Mouse (Mus musculus) cerebellum, postnatal 36 days (tissue): ENCODE data around the gene Eno1.
"Not testable (repeated sequence)": the region's sequence is repeated elsewhere in the genome, so short reads cannot be mapped to it uniquely, and the experiment has no call there.

Source experiments
- DNase-seq, 2 experiments: peaks; one replicate each; pipeline ENCODE4 v3.0.0; 2021 to 2022; ENCODE audit warnings: mixed read lengths in 2 of 2

Gene Eno1

DNA sequence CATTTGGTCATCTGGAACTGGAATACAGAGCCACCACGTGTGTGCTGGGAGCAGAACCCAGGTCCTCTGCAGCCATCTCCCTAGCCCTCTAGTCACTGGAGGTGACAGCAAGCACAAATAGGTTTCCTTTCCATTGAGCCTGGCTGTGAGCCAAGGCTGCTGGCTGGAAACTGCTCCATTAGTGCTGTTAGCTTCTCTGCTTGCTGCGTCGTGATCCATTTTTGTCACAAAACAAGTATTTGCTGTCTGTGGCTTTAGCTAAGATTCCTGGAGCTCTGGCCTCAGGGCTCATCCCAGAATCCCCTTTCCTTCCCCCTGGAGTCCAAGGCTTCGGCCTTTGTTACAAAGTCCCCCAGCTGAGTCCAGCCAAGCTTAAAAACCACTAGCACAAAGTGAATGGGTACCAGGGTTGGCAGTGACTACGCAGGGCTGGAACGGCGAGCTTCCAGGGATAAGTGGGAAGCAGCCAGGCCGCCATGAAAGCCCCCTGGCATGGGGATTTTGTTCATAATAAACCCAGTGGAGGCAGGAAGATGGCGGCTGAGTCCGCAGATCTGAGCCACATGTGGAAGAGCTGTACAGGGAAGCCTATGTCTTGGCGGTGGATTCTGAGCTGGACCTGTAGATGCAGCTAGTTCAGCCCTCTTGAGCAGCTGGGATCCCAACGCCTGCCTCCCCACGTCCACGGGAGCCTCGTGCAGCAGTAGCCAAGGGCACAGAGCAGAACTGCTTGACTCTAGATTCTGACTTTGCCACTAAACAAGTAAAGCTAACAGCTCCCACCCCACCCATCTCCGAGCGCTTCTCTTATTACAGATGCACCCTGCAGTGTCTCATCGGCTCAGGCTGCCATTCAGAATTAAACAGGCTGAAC is 14.3 kb downstream of the Eno1 start:
- peak; percentile 64 to 70 for DNase-seq

DNA sequence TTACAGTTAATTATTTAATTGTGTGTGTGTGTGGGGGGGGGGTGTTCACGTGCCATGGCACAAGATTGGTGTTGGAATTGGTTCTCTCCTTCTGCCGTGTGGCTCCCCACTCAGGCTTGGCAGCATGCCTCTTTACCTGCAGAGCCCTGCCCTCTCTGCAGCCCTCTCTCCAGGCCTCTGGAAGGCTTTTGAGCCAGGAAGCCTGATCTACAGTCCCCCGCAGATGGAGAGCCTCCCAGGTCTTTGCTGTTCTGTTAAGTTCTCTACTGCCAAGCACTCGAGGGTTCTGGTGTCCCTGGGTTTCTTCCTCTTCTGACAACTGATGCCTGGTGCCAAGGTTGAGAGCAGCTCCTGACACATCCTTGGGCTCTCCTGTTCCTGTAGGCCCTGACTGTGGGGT is 17.9 kb downstream of the Eno1 start:
- peak; percentile 78 to 82 for DNase-seq

DNA sequence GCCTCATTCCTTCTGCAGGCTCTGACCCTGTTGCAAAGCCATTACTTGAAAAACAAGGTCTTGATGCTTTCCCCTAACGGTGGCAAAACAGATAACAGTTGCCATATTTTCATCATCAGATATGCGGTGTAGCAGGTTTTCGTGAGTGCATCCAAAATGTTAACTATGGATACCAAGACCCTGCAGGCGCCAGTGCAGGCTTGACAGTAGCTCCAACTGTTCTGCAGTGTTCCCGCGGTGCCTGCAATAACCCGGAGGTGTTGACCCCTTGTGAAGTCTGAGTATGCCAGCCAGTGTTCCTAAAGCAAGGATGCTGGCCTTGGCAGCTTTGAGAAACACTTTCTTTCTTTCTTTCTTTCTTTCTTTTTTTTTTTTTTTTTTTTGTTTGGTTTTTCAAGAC is 18.7 kb downstream of the Eno1 start:
- no peak for DNase-seq

DNA sequence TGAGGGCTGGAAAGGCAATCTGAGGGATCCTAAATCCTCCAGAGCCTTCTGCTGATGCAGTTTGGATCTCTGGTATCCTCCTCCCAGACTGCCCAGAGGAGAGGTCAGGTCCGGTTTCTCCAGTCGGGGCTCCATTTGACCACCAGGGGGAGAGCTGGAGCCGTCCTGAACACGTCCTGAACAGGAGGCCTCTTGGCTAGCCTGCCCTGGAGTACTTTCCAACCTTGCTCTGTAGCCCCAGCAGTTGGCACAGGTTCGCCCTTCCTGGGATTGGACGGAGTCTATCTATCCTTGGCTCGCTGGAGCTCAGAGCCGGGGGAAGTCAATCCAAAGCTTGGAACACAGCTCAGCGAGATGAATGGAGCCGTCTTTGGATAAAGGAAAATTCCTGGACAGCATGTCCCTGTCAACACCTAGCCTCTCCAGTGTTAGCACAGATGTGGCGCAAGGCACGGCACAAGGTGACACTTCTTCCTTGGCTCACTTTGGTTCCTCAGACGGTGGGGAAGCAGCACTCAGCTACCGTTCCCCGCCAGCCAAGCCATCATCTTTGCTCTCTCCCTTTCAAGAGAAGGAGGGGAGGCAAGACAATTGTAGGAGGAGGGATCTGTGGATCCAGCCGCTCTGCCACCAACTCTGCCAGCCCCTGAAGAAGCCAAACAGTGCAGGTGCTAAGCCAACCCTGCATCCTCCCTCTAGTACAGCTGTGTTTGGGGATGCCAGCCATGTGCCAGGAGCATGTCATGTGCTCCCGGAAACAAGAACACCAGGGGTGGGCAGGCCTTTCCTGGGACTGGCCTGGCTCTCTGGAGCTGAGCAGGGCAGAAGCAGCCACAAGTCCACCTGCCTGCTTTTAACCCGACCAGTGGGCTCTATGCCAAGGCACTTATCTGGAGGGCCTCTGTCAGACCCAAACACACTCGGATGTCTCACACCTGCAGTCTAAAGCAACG is 21.0 kb downstream of the Eno1 start:
- DNase-seq: peak; percentile 95

DNA sequence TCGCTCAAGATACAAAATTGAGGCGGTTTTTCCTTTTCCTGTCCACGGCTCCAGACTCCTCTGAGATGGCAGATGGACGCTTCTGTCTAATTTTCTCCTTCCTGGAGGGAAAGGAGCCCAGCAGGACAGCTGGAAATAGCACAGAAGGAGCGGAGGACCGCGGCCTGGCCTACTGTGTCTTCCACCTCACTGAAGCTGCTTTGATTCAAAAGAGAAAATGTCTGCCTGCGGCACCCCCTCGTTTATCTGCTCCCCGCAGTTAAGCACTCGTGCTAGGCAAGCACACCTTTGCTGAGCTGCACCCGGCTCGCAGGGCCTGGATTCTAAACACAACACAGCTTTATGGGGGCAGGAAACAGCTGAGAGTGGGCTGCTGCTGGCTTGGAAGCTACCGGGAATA is 21.9 kb downstream of the Eno1 start:
- peak; percentile 63 to 67 for DNase-seq

DNA sequence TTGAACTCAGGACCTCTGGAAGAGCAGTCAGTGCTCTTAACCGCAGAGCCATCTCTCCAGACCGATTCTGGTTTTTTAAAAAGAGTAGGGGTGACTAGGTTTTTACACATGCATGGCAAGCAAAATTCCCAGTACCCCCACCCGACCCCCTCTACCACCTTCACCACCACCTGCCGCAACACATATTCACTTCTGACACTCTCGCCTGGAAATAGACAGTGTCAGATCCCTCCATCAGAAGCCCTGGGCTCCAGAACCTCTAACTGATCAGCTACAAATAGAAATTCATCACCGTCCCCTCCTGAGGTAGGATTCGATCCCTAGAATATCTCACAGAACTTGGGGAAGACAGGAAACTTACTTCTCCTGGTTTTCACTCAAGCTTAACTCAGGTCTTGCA is 23.1 kb downstream of the Eno1 start:
- DNase-seq: no peak

DNA sequence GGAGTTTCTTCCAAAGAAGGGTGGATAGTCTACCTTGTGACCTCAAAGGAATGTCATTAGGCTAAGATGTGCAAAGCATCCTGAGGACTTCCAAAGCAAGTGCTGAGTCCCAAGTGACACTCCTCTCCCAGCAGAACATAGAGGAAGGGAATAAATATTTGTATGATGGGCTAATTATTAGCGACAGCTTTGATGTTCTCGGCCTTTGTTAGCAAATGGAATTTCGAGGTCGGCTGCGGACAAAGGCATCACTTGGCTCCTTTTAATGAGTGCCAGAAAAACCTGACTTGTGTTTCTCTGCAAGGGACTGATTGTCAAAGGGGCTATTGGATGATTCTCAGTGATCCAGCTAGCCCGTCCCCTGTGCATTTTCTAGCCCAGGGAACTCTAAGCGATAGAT is 23.6 kb downstream of the Eno1 start:
- DNase-seq: no peak

DNA sequence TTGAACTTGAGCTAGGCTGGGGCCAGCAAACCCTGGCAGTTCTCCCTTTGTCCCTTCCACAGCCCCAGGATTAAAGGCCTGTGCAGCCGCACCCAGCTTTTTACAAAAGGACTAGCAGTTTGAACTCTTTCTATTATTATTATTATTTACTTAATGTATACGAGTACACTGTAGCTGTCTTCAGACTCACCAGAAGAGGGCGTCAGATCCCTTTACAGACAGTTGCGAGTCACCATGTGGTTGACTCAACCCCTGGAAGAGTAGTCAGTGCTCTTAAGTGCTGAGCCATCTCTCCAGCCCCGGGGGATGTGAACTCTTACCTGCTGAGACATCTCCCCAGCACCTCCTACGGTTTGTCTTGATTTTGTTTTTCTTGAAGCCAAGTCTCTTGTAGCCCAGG is 24.2 kb downstream of the Eno1 start:
- no peak for DNase-seq

DNA sequence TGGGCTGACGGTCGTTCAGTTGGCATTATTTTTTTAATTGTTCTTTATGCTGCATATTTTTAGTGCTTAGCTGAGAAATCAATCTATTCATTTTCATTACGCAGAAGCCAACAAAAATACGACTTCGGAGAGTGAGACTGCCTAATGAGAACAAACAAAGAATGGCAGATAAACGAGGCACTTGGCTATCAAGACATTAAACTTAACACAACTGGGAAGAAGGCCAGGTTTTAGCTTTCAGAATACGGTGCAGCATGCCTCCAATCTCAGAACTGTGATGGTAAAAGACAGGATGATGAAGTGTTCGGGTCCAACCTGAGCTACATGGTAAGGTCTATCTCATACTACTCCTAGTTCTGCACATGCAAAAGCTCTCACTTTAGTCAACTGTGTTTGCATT is 25.8 kb downstream of the Eno1 start:
- DNase-seq: no peak

DNA sequence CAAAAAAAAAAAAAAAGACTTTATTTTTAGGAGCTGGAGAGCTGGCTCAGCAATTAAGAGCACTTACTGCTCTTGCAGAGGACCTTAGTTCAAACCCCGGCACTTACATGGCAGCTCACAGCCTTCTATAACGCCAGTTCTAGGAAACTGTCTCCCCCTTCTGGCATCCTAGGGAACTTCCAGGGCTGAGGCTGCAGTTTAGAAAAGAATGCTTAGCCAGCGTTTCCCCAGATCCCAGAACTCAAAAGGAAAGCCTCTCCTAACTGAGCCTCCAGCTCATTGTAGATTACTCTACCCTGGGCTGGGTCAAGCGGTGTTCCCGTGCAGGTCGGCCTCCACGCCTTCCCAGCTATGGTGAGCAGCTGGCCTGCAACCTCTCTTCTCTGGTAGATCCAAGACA is 28.4 kb downstream of the Eno1 start:
- DNase-seq: no peak

DNA sequence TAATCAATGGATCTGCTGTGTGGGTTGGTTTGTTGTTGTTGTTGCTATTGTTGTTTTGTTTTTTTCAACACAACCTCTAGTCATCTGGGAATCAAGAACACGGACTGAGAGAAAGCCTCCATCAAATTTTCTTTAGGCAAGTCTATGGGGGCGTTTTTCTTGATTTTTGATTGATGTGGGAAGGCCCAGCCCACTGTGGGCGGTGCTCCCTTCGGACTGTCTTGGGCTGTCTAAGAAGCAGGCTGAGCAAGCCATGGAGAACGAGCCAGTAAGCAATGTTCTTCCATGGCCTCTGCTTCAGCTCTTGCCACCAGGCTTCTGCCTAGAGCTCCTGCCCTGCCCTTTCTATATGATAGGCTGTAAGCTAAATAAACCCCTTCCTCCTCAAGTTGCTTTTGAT is 28.9 kb downstream of the Eno1 start:
- no peak for DNase-seq

DNA sequence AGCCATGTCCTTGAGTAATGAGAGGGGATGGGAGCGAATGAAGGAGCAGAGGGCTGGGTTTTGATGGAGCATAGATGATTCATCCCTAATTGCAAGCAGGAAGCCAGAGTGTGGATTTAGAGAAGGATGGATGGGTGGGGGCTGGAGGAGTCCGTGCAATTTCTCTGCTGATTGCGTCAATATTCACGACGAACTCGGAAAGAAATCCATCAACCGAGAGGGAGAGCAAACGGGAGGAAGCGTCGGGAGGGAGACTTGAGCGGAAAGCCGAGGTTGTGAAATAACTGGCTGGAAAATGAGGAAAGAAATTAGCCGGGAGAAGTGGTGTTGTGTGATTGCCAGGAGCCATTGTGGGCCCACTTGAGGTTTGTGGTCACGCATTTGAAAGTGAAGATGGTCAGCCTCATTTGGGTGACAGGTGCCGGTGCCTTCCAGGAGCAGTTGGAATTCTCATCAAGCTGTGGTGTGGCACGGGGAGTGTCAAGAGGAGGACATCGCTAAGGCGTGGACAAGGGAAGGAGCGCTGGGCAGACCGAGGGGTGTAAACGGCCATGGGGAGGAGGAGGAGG is 30.2 kb downstream of the Eno1 start:
- DNase-seq: no peak

DNA sequence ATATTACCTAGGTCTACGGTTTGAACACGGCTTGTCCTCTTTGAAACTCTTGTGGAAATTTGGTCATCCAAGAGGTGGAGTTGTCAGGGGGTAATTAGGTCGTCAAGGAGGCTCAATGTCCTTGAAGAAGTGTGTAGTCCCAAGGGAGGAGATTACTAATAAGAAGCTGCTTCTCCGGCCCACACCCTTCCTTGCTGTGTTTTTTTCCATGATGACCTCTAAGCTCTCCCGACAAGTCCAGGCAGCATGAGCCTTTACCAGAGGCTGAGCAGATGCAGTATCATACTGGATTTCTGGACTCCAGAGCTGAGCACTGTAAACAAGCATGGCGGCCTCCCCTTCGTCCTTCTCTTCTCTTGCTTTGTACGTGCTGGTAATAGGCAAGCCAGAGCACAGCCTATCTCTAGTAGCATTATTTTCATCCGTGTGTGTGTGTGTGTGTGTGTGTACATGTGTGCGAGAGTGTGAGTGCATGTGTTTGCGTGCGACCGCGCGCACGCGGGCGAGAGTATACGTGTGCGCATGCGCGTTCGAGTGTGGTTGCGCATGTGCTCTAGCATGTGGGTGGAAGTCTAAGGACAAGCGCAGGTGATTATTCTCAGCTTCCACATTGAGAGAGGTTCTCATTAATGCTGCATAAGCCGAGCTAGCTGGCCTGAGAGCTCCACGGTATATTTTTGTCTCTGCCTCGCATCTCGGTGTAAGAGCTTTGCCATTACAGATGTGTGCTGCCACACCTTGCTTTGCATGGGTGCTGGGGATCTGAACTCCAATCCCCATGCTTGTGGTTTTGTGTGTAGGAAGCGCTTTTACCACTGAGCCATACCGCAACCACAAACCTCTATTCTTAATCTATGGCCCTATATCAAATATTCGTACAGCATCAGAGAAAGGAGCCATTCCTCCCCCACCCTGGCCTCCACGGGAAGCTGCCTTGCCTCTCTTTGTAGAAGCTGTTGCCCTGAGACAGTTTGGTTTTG is 32.4 kb downstream of the Eno1 start:
- DNase-seq: no peak

DNA sequence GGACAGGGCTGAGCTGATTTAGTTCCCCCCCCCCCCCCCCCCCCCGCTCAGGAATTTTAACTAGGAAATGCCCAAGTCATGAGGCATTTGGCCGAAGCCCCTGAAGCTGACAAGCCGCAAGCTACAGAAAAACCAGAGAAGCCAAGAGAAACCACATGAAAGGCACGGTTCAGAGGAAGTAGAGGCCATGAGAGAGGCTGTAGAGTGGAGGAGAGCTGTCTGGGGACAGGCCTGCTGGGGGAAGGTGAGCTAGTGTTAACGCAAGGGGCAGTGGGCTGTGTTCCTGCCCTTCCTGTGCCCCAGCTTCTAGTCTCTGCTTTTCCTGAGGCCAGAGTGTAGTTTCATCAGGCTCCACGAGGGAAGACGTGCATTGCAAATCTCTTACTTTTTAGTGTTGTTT is 33.2 kb downstream of the Eno1 start:
- DNase-seq: no peak

DNA sequence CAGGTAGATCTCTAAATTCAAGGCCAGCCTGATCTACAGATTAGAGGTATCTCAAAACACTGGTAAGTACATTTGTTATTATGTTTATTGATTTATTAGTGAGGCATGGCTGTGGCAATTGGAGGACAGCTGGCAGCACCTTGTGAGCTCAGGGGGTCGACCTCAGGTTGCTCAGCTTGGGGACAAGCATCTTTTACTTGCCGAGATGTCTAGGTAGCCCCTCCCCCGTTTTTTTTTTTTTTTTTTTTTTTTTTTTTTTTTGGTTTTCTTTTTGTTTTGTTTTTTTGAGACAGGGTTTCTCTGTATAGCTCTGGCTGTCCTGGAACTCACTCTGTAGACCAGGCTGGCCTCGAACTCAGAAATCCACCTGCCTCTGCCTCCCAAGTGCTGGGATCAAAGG is 34.2 kb downstream of the Eno1 start:
- not testable (repeated sequence) for DNase-seq

DNA sequence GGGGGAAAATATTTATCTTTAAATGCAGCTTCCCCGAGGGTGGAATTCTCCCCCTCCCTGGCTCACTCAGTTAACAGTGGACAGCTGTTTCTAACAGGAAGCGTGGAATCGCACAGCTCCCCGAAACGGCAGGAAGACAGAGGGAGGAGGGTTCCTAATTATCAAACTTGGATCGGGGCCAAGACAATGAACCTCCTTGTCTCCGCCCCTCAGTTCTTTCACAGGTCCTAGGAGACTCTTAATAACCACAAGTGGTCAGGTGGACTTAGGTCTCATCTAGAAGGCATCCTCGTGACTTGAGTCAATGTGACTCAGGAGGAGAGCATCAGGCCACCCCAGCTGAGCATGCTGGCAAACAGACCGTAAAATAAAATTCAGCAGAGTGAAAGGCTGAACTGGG is 36.2 kb downstream of the Eno1 start:
- no peak for DNase-seq

DNA sequence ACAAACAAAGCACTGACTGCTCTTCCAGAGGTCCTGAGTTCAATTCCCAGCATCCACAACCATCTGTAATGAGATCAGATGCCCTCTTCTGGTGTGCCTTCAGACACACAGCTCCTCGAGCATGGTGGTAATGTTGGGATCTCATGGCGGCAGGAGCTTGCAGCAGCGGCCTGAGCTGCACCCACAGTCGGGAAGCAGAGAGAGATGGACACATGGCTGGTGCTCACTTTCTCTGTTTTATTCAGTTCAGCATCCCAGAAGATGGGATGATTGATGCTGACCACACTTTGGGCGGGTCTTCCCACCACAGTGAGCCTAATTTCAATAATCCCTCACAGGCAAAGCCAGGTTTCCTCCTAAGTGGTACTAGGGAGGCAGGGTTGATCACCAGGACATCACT is 39.0 kb downstream of the Eno1 start:
- no peak for DNase-seq

DNA sequence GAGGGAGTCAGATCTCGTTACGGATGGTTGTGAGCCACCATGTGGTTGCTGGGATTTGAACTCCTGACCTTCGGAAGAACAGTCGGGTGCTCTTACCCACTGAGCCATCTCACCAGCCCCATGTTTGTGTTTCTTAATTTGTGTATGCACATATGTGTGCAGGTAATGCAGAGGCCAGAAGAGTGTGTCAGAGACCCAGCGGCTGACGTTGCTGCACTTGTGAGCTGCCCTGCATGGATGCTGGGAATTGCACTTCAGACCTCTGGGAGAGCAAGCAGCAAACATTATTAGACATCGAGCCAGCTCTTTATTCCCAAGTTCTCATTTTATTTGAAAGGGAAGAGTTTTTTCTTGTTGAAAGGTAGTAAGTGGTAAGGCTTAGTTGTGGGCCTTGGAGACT is 42.8 kb downstream of the Eno1 start:
- DNase-seq: not testable (repeated sequence)

DNA sequence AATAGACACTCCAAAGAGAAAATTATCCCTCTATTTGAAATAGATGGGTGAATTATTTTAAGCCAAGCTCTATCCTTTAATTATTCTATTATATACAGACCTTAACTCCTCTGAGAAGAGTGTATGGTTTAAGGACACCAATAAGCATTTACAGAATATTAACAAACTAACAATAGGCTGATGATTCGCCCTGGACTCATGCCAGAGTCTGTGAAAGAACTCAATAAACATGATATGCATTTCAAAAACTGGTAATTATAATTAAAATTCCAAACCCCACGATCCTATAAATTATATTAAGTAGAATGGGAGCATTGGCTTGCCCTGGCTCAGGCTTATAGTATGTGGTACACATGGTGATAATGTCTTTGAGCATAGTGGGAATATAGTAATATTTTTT is 43.5 kb downstream of the Eno1 start:
- DNase-seq: no peak

DNA sequence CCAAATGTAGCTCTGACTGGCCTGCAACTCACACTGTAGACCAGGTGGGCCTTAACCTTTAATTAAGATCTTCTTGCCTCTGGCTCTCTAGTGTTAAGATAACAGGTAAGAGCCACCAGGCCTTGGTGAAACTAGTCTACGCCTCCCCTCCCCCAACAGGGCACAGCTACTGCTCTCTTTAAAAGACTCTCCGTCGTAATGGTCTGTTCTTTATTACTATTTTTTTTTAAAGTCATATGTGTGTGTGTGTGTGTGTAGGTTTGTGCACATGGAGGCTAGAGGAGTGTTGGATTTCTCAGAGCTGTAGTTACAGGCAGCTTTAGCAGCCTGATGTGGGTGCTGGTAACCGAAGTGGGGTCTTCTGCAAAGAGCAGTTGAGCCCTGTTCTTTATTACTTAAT is 43.9 kb downstream of the Eno1 start:
- DNase-seq: no peak

DNA sequence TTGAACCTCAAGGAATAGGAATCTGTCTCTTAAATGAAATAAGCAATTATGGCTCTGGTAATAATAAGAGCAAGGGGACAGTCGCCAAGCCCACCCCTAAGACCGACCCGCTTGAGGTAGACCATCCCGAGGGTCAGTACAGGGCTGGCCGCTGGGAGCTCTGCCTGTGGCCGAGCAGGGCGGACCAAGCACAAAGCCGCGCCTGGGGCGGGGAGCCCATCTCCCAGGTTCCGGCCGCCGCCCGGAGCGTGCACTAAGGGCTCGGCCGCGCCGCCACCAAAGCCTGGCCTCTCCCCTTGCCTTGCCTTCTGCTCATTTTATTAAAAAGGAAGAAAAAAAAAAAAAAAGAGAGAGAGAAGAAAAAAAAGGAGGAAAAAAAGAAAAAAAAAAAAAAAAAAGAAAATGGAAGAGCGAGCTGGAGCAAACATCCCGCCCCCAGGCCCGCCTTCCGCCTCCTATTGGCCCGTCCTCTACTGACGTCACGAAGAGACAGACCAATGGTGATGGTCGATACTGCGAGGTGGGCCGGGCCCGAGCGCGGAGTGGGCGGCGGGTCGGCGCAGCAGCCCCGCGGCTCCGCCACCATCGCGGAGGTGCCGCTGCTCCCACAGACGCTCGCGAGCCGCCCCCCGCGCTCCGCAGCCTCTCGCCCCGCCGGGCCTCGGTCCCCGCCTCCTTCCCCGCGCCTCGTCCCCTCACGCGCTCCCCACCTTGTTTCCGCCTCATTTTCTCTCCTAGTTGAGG is 44.7 kb downstream of the Eno1 start, which contains the start of gene Rere:
TSS of gene Rere (plus strand) at position 629 of the 744 bp plus-strand sequence.
- peak; percentile 99 for DNase-seq
